Mouse (Mus musculus): Measurements from ENCODE around the gene Triobp. TPM values are rescaled to one million over a fixed set of nuclear protein-coding genes. Genes with fewer than 3 reads are reported as not detected.

Gene Triobp
- total RNA-seq, 1 experiment = 30.6 TPM

- in situ Hi-C loops (cut with MboI; ENCODE audit: low sequenced_read_pairs in 2 of 2, unreplicated experiment in 2 of 2) = no loop called here
- DNase-seq (ENCODE audit: low read depth, low spot score) = no peak
- Histone ChIP-seq H3K4me3 (ENCODE audit: insufficient read depth in 1 of 2, low read depth in 1 of 2, low read length in 2 of 2, poor library complexity in 1 of 2, severe bottlenecking in 1 of 2) (no peak overlapping the region), H3K4me1 (ENCODE audit: control insufficient read depth in 2 of 2, insufficient read depth in 2 of 2, low read length in 2 of 2, poor library complexity in 1 of 2) (no peaks in the 10 kb centered on the region; a peak in 1 of 4 replicates), H3K27ac (ENCODE audit: insufficient read depth, low read depth, low read length, poor library complexity, severe bottlenecking) (no peak overlapping the region), H3K9ac (ENCODE audit: insufficient read depth, low read depth, low read length, poor library complexity, severe bottlenecking) (no peak overlapping the region), H3K9me3 (ENCODE audit: control insufficient read depth, insufficient read depth, low read depth, low read length) (no peaks in the 10 kb centered on the region), H3K36me3 (ENCODE audit: control insufficient read depth, insufficient read depth, low read length, poor library complexity, severe bottlenecking) (no peaks in the 10 kb centered on the region)
- TF ChIP-seq HCFC1 (IDR thresholded peaks at IDR 0.05; ENCODE audit: borderline replicate concordance, insufficient read depth, low read length) = no peak
- no peak for TF ChIP-seq ZC3H11A (IDR thresholded peaks at IDR 0.05; ENCODE audit: borderline replicate concordance, low read depth, low read length)
- TF ChIP-seq MAFK (IDR thresholded peaks at IDR 0.05; ENCODE audit: insufficient read depth, low read depth, low read length) = no peak
- no peak for TF ChIP-seq CHD2 (IDR thresholded peaks at IDR 0.05; ENCODE audit: low read depth, low read length)
- no peak for TF ChIP-seq ZNF384 (IDR thresholded peaks at IDR 0.05; ENCODE audit: low read depth, low read length)
Measured at GRCm38 (mm10) chr15:79018191-79018590, 70.7 kb downstream of the Triobp start.

DNA sequence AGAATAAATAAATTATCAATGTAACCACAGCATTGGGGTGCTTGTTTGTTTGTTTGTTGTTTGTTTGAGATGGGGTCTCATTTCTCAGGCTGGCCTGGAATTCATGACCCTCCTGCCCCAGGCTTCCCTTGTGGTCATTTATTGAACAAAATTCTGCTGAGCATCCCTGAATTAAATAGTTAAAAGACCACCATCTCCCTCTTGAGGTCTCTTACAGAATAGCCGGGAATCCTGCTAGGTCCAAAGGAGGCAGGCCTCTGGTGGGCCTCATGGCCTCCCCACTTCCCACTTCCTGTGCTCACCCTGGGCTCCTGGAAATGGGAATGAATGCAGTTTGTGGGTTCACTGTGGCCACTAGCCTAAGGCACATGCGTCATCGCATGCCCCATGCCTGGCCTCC, 71.4 kb downstream of the Triobp start:
- DNase-seq (ENCODE audit: low read depth, low spot score) = no peak
- H3K4me1 ChIP-seq (ENCODE audit: control insufficient read depth in 2 of 2, insufficient read depth in 2 of 2, low read length in 2 of 2, poor library complexity in 1 of 2) = no peaks in the 10 kb centered on the region; a peak in 1 of 4 replicates
- H3K36me3 ChIP-seq (ENCODE audit: control insufficient read depth, insufficient read depth, low read length, poor library complexity, severe bottlenecking) = no peaks in the 10 kb centered on the region
- H3K9me3 ChIP-seq (ENCODE audit: control insufficient read depth, insufficient read depth, low read depth, low read length) = no peaks in the 10 kb centered on the region
- in situ Hi-C loops (cut with MboI; ENCODE audit: low sequenced_read_pairs in 2 of 2, unreplicated experiment in 2 of 2) = no loop called here
- no peak overlapping the region for H3K9ac ChIP-seq (ENCODE audit: insufficient read depth, low read depth, low read length, poor library complexity, severe bottlenecking)
- no peak overlapping the region for H3K27ac ChIP-seq (ENCODE audit: insufficient read depth, low read depth, low read length, poor library complexity, severe bottlenecking)
- H3K4me3 ChIP-seq (ENCODE audit: insufficient read depth in 1 of 2, low read depth in 1 of 2, low read length in 2 of 2, poor library complexity in 1 of 2, severe bottlenecking in 1 of 2) = no peak overlapping the region
- no peak for TF ChIP-seq MAFK (IDR thresholded peaks at IDR 0.05; ENCODE audit: insufficient read depth, low read depth, low read length)
- no peak for TF ChIP-seq ZNF384 (IDR thresholded peaks at IDR 0.05; ENCODE audit: low read depth, low read length)
- TF ChIP-seq ZC3H11A (IDR thresholded peaks at IDR 0.05; ENCODE audit: borderline replicate concordance, low read depth, low read length) = no peak
- TF ChIP-seq HCFC1 (IDR thresholded peaks at IDR 0.05; ENCODE audit: borderline replicate concordance, insufficient read depth, low read length) = no peak
- TF ChIP-seq CHD2 (IDR thresholded peaks at IDR 0.05; ENCODE audit: low read depth, low read length) = no peak

- no peak for DNase-seq (ENCODE audit: low read depth, low spot score)
- Histone ChIP-seq H3K9me3 (ENCODE audit: control insufficient read depth, insufficient read depth, low read depth, low read length) (no peaks in the 10 kb centered on the region), H3K27ac (ENCODE audit: insufficient read depth, low read depth, low read length, poor library complexity, severe bottlenecking) (no peak overlapping the region), H3K9ac (ENCODE audit: insufficient read depth, low read depth, low read length, poor library complexity, severe bottlenecking) (no peak overlapping the region), H3K4me1 (ENCODE audit: control insufficient read depth in 2 of 2, insufficient read depth in 2 of 2, low read length in 2 of 2, poor library complexity in 1 of 2) (peaks cover 5 to 11% of the 10 kb centered on the region in 2 experiments; a peak in 1 of 4 replicates), H3K36me3 (ENCODE audit: control insufficient read depth, insufficient read depth, low read length, poor library complexity, severe bottlenecking) (no peaks in the 10 kb centered on the region), H3K4me3 (ENCODE audit: insufficient read depth in 1 of 2, low read depth in 1 of 2, low read length in 2 of 2, poor library complexity in 1 of 2, severe bottlenecking in 1 of 2) (no peak overlapping the region)
- in situ Hi-C loops (cut with MboI; ENCODE audit: low sequenced_read_pairs in 2 of 2, unreplicated experiment in 2 of 2) = no loop called here
- TF ChIP-seq MAFK (IDR thresholded peaks at IDR 0.05; ENCODE audit: insufficient read depth, low read depth, low read length) = no peak
- no peak for TF ChIP-seq HCFC1 (IDR thresholded peaks at IDR 0.05; ENCODE audit: borderline replicate concordance, insufficient read depth, low read length)
- TF ChIP-seq ZC3H11A (IDR thresholded peaks at IDR 0.05; ENCODE audit: borderline replicate concordance, low read depth, low read length) = no peak
- no peak for TF ChIP-seq CHD2 (IDR thresholded peaks at IDR 0.05; ENCODE audit: low read depth, low read length)
- TF ChIP-seq ZNF384 (IDR thresholded peaks at IDR 0.05; ENCODE audit: low read depth, low read length) = no peak
Measured at GRCm38 (mm10) chr15:79022671-79023230, 75.2 kb downstream of the Triobp start.

GRCm38 (mm10) chr15:79023366-79023765, 75.8 kb downstream of the Triobp start:
- H3K9me3 ChIP-seq (ENCODE audit: control insufficient read depth, insufficient read depth, low read depth, low read length) = no peaks in the 10 kb centered on the region
- no peaks in the 10 kb centered on the region for H3K36me3 ChIP-seq (ENCODE audit: control insufficient read depth, insufficient read depth, low read length, poor library complexity, severe bottlenecking)
- H3K9ac ChIP-seq (ENCODE audit: insufficient read depth, low read depth, low read length, poor library complexity, severe bottlenecking) = no peak overlapping the region
- no peak overlapping the region for H3K27ac ChIP-seq (ENCODE audit: insufficient read depth, low read depth, low read length, poor library complexity, severe bottlenecking)
- in situ Hi-C loops (cut with MboI; ENCODE audit: low sequenced_read_pairs in 2 of 2, unreplicated experiment in 2 of 2) = no loop called here
- no peak overlapping the region for H3K4me3 ChIP-seq (ENCODE audit: insufficient read depth in 1 of 2, low read depth in 1 of 2, low read length in 2 of 2, poor library complexity in 1 of 2, severe bottlenecking in 1 of 2)
- H3K4me1 ChIP-seq (ENCODE audit: control insufficient read depth in 2 of 2, insufficient read depth in 2 of 2, low read length in 2 of 2, poor library complexity in 1 of 2) = peaks cover 5 to 11% of the 10 kb centered on the region in 2 experiments; a peak in 1 of 4 replicates
- DNase-seq (ENCODE audit: low read depth, low spot score) = no peak
- TF ChIP-seq MAFK (IDR thresholded peaks at IDR 0.05; ENCODE audit: insufficient read depth, low read depth, low read length) = no peak
- no peak for TF ChIP-seq ZC3H11A (IDR thresholded peaks at IDR 0.05; ENCODE audit: borderline replicate concordance, low read depth, low read length)
- TF ChIP-seq HCFC1 (IDR thresholded peaks at IDR 0.05; ENCODE audit: borderline replicate concordance, insufficient read depth, low read length) = no peak

Data from ES-E14 (cell line).